Mouse (Mus musculus): ENCODE results near the gene Sulf2.

DNA sequence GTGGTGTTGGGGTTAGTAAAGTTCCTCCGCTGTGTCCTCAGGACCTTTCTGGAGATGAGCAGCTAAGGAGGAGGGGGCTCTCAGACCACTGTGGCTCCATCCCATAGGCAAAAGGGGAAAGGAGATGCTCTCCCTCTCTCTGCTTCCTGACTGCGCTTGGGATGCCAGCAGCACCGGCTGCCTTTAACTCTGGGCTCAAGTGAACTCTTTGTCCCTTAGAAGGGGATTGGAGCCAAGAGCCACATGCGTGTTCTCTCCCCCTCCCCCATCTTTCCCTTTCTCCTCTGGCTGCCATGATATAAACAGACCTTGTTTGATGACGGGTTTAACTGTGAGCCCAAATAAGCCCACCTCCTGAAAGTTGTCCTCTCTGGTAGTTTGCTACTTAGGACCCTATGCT lies 7.8 kb upstream of the Sulf2 start:
- TF ChIP-seq POLR2A (IDR thresholded peaks at IDR 0.05; ENCODE audit: low read depth, low read length) (no peak), CTCF (IDR thresholded peaks at IDR 0.05; ENCODE audit: extremely low read depth, insufficient read depth, insufficient read length, insufficient replicate concordance) (no peak)

Data from spleen, adult 2 months (tissue).